Mouse (Mus musculus) lung, adult 2 months (tissue): ENCODE data around the gene Ak4.

Experiments
- CTCF ChIP-seq: fragments of 200-500 bp; IDR thresholded peaks from 2 replicates; pipeline ENCODE4 v1.5.1; 2011; ENCODE audit warnings: mild to moderate bottlenecking, low read length, control low read depth; ENCODE audit not compliant: insufficient read depth
- POLR2A ChIP-seq: fragments of 200-500 bp; IDR thresholded peaks from 2 replicates; pipeline ENCODE4 v1.6.1; 2011; ENCODE audit warnings: low read depth, mild to moderate bottlenecking, control low read depth, low read length, borderline replicate concordance; ENCODE audit errors: extremely low read depth

DNA sequence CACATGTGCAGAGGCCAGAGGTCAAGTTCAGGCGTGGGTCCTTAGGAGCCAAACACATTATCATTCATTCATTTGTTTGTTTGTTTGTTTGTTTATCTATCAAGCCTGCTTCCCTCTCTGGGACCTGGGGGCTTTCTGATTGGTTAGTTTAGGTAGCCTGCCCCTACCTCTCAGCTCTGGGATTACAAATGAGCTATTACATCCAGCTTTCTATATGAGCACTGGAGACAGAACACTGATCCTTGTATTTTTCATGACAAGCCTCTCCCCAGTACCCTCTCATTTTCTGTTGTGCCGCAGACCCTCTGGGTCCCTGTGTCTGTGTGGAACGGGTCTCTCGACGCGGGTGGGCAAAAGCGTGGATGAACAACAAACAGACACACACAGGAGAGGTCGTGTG, 30.8 kb upstream of the Ak4 start:
- TF ChIP-seq CTCF, result no peak
- no peak for TF ChIP-seq POLR2A
